Mouse (Mus musculus): ENCODE data around the gene Zc3h7b. TPM values are rescaled to one million over a fixed set of nuclear protein-coding genes. Genes with fewer than 3 reads are reported as not detected.

The Zc3h7b gene
- polyA plus RNA-seq, 1 experiment, result 9.4 TPM

- peak; percentile 86 for DNase-seq (ENCODE audit: low read depth, low spot score)
- under 1% methylated on average over 10 of the region's 10 CpGs for WGBS
These were observed 65.3 kb downstream of the Zc3h7b start for GRCm38 (mm10) chr15:81810150-81810549.

GRCm38 (mm10) chr15:81810671-81811598 lies 66.1 kb downstream of the Zc3h7b start:
- under 1% methylated on average over 89 of the region's 89 CpGs for WGBS
- DNase-seq (ENCODE audit: low read depth, low spot score), result peak; percentile 89

- no peak for DNase-seq (ENCODE audit: low read depth, low spot score)
- 2% methylated on average over 23 of the region's 26 CpGs for WGBS
These were observed 66.7 kb downstream of the Zc3h7b start for GRCm38 (mm10) chr15:81811599-81811996.

- DNase-seq (ENCODE audit: low read depth, low spot score), result no peak
- WGBS, result 31% methylated on average over 3 of the region's 3 CpGs
These were observed 67.4 kb downstream of the Zc3h7b start for GRCm38 (mm10) chr15:81812287-81812686.

GRCm38 (mm10) chr15:81812696-81813631 lies 68.1 kb downstream of the Zc3h7b start:
- DNase-seq (ENCODE audit: low read depth, low spot score), result no peak
- 40% methylated on average over 7 of the region's 7 CpGs for WGBS

- 84% methylated on average over 5 of the region's 5 CpGs for WGBS
- no peak for DNase-seq (ENCODE audit: low read depth, low spot score)
These were observed 69.3 kb downstream of the Zc3h7b start for GRCm38 (mm10) chr15:81813986-81814705.

GRCm38 (mm10) chr15:81814716-81815370 lies 70.0 kb downstream of the Zc3h7b start:
- DNase-seq (ENCODE audit: low read depth, low spot score), result no peak
- WGBS, result 72% methylated on average over 12 of the region's 12 CpGs

- DNase-seq (ENCODE audit: low read depth, low spot score), result no peak
- 93% methylated on average over 3 of the region's 3 CpGs for WGBS
These were observed 73.5 kb downstream of the Zc3h7b start for GRCm38 (mm10) chr15:81818404-81818803.

- WGBS, result 84% methylated on average over 3 of the region's 3 CpGs
- DNase-seq (ENCODE audit: low read depth, low spot score), result no peak
These were observed 77.8 kb downstream of the Zc3h7b start for GRCm38 (mm10) chr15:81822631-81823030.

GRCm38 (mm10) chr15:81824832-81825231 lies 80.0 kb downstream of the Zc3h7b start:
- no peak for DNase-seq (ENCODE audit: low read depth, low spot score)
- WGBS, result 49% methylated on average over 3 of the region's 3 CpGs

- WGBS, result 84% methylated on average over 7 of the region's 7 CpGs
- DNase-seq (ENCODE audit: low read depth, low spot score), result no peak
These were observed 83.8 kb downstream of the Zc3h7b start for GRCm38 (mm10) chr15:81828426-81829207.

- WGBS, result 71% methylated on average over 2 of the region's 2 CpGs
- DNase-seq (ENCODE audit: low read depth, low spot score), result no peak
These were observed 84.3 kb downstream of the Zc3h7b start for GRCm38 (mm10) chr15:81829208-81829580.

GRCm38 (mm10) chr15:81830530-81830929 lies 85.7 kb downstream of the Zc3h7b start:
- DNase-seq (ENCODE audit: low read depth, low spot score), result no peak
- 75% methylated on average over 4 of the region's 4 CpGs for WGBS

- WGBS, result 8% methylated on average over 24 of the region's 24 CpGs
- peak; percentile 89 for DNase-seq (ENCODE audit: low read depth, low spot score)
These were observed 86.4 kb downstream of the Zc3h7b start for GRCm38 (mm10) chr15:81831136-81831825.

GRCm38 (mm10) chr15:81832219-81832618 lies 87.4 kb downstream of the Zc3h7b start:
- WGBS, result 42% methylated on average over 3 of the region's 3 CpGs

GRCm38 (mm10) chr15:81833481-81833880 lies 88.6 kb downstream of the Zc3h7b start:
- 75% methylated on average over 4 of the region's 4 CpGs for WGBS
- no peak for DNase-seq (ENCODE audit: low read depth, low spot score)

More at GRCm38 (mm10) chr15:81832219-81832618, 87.4 kb downstream of the Zc3h7b start:
- DNase-seq (ENCODE audit: low read depth, low spot score), result no peak

GRCm38 (mm10) chr15:81834171-81834841 lies 89.4 kb downstream of the Zc3h7b start:
- 86% methylated on average over 3 of the region's 3 CpGs for WGBS
- DNase-seq (ENCODE audit: low read depth, low spot score), result no peak

Data from large intestine, adult 2 months (tissue).